Mouse (Mus musculus) frontal cortex, postnatal 36 days (tissue): ENCODE results near the gene Rdx.
"Not testable (repeated sequence)": the region's sequence is repeated elsewhere in the genome, so short reads cannot be mapped to it uniquely, and the experiment has no call there.

ENCODE experiments used
- DNase-seq, 2 experiments: peaks; one replicate each; pipeline ENCODE4 v3.0.0; 2022; ENCODE audit warnings: low spot score in 2 of 2

Rdx gene

DNA sequence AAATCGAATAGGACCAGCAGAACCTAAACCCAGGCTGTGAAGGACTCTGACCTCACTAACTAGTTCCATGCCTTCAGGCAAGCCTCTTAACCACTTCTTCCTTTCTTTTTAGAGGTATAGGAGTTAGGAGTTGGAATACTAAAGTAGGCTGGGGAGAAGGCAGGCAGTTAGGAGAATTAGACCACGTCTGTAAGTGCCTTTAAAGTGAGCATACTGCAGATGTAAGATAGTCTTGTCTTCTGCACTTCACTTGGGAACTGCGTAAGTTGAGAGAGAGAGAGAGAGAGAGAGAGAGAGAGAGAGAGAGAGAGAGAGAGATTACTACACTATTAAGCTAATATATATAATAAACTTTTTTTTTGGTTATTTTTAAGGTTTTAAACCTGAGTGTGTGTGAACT, 8.3 kb downstream of the Rdx start:
- DNase-seq, result no peak

DNA sequence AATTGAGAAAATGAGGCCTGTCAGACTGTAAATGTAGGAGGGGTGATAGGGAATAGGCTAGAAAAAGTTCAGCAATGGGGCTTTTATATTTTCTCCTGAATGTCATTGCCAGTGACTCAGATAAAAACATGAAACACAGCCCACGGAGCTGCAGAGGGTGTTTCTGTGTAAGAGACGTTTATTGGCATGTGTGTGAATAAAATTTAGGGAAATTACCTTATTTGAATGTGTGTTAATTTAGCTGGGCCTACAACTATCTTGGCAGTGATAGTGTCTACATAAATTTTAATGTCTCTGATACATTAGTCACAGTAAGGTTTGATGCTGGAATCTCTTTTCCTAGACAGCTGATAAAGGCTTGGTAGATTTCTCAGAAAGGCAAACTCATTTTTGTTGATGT, 12.8 kb downstream of the Rdx start:
- DNase-seq, result no peak

DNA sequence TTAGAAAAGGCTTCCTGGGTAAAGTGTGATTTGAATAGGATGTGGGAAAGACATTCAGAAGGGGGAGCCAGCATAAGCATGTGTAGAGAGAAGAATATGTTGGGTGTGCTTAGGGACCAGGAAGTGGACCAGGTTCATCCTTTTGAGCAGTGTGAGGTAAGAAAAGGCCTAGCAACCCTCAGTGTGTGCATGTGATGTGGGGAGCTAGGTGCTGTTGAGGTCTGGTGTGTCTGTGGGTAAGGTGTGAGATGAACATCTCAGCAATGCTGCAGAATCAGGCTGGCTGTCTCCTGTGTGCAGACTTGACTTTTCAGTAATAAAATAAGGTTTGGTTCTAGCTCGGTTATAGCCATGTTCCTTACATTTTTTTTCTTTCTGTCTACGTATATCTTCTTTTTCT, 23.1 kb downstream of the Rdx start:
- no peak for DNase-seq

DNA sequence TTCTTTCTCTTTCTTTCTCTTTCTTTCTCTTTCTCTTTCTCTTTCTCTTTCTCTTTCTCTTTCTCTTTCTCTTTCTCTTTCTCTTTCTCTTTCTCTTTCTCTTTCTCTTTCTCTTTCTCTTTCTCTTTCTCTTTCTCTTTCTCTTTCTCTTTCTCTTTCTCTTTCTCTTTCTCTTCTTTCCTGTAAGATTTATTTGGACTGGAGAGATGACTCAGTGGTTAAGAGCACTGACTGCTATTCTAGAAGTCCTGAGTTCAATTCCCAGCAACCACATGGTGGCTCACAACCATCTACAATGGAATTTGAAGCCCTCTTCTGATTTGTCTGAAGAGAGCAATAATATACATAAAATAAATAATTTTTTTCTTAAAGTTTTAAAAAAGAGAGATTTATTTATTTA, 24.4 kb downstream of the Rdx start:
- DNase-seq, result not testable (repeated sequence)

DNA sequence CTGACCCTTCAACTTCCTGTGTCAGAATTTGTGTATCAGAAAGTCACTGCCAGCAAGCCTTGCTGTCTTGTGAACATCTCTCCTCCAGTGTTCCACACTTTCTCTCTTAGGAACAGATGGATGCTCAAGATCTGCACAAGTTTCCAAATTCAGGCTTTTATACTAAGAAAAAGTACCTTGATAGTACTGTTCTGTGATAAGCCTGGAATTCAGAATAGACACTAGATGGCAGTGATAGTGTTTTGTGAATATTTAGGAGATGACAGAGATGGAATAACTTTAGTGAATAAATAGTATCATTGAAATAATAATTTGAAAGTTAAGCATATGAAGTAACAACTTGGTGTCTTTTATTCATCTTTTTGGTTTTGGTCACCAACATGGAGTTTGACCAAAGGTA, 25.2 kb downstream of the Rdx start:
- DNase-seq, result no peak

DNA sequence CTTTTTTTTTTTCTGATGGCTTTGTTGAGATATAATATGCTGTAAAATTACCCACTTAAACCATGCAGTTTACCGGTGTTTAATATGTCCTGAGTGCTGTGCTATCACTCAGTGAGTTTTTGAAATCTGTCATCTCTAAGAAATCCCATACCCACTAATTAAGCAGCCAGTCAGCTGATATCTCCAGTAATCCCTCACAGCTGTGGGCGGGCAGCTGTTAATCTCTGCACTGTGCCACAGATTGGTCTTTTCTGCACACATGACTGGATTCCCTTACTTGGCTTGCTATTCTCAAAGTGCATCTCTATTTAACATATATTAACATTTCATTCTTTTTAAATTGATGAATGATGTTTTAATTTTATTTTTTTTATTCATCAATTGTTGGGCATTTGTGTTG, 29.1 kb downstream of the Rdx start:
- no peak for DNase-seq

DNA sequence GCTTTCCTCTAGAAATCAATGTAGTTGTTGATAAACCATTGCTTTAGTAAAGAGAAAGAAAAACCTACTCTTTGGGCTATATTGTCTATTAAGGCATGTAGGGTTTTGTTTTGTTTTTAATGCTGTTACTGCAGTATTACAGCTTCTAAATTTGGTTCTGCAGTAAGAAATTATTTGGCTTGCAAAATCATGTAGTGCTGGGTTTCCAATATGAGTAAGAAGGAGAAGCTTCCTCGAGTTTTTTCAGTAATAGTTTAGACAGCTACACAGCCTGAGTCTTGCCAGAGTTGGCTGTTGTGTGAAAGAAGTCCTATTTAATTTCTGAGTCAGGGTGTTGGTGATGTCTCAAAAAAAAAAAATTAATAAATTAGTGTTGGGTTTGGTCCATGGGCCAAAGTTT, 30.7 kb downstream of the Rdx start:
- no peak for DNase-seq

DNA sequence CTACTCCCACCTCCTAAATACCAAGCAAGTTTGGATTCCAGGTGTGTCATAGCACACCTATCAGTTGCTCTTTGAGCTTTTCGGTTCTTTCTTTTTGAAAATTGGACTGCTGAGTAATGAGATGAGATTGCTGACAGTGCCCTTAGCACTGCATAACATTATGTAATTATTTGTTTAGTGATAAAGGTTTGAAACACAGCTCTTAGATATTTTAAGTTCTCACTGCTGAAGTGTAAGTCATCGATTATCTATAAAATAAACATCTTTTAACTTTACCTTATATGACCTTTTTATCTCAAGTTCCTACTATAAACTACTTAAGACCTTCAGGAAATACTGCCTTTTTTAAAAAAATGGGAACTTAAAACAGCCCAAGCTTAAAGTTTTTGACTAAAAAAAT, 35.0 kb downstream of the Rdx start:
- DNase-seq, result no peak

DNA sequence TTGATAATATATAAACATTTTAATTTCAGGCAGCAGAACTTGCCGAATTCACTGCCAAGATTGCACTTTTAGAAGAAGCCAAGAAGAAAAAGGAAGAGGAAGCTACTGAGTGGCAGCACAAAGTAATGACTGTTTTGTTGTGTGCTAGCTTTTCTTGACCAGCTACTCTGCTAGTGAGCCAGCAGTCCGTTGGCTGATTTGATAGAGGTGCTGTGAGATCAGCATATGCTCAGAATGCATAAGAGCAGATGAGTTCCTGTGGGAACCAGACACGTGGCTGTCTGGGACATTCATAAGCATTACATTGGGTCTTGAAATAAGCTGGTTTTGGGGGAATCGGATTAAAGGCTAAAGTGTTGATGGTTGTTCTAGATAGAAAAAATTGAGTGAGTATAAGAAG, 35.4 kb downstream of the Rdx start:
- no peak for DNase-seq

DNA sequence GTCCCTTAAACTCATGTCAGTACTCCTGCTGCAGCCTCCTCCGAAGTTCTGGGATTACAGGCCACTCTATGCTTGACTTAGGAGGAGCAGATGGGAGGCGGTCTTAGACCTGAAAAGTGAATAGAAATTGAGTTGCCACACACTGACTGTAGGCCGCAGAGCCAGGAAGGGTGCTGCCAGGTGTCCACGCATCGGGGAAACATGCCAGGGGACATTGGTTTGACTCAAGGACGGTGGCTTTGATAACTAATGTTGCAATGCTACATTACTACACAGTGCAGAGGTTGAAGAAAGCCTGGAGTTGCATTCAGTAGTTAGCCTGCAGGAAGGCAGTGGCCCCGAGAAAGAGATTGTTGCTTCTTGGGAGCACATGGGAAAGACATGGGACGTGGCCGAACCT, 44.8 kb downstream of the Rdx start:
- DNase-seq, result no peak

DNA sequence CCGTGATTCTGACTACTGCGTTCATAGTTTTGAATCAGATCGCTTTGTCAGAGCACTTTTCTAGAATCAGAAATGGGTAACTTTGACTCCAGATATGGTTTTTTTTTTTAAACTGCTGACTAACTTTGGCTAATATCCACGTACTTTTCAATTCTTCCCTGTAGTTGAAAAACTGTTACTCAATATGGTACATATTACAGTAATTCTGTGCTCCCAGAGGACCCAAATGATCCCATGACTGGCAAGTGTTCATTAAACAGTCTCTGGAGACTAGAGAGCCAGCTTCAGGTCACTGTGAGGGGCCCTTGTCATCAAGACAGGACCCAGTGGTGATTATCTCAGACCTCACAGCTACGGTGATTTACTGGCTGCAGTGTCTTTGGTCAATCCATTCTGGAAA, 45.3 kb downstream of the Rdx start:
- DNase-seq, result no peak

DNA sequence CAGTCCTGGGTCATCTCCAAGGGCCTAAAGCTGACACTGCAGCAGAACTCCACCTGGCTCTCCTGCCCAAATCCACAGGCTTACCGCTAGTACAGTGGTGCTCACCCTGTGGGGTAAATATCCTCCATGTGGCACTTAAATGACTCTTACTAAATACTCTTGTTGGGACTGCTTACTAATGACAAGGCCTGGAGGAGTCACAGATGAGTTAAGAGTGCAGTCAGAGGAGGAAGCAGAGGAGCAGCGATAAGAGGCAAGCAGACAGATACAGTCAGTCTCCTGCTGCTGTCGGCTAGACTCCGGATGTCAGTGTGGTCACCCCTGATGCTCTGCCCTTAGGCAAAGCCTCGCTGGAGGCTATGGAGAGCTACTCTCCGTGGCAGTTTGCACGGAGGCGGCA, 46.1 kb downstream of the Rdx start:
- DNase-seq, result no peak

DNA sequence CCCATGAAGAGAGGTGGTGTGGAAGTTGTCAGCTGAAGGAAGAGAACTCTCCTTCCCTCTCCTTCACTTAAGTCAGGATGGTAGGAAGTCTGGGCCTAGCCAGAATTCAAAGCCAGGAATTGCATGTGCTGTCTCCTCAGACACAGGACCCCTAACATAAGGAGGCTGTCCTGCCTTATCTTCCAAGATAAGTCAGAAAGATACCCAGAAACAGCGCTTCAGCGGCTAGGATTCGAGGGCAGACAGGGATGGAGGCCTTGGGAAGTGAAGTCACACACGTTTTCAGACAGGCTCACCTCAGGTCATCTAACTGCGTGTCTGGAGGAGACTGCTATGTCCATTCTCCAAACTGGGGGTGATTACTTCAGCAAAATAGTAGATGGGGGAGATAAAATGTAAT, 47.0 kb downstream of the Rdx start:
- no peak for DNase-seq

DNA sequence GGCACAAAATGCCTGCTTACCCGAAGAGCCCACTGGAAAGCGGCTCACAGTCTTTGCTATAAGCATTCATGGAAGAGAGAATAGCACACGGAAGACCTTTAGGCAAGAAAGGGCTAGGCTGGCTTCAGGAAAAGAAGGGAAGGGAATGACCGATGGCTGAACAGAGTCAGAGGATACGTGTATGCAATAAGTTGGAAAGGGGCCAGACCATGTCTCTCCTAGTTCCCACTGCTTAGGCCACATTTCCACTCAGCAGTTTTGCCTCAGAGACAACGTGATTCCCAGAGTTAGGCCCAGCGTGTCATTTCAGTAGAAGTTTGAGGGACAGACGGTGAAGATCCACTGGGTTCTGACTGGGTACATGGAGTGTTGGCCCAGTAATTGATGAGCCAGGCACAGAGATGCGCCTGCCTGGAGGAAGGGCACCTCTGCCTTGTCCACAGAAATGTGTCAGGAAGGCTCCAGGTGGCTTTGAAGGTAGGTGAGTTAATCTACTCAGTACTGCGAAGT, 47.6 kb downstream of the Rdx start:
- no peak for DNase-seq

DNA sequence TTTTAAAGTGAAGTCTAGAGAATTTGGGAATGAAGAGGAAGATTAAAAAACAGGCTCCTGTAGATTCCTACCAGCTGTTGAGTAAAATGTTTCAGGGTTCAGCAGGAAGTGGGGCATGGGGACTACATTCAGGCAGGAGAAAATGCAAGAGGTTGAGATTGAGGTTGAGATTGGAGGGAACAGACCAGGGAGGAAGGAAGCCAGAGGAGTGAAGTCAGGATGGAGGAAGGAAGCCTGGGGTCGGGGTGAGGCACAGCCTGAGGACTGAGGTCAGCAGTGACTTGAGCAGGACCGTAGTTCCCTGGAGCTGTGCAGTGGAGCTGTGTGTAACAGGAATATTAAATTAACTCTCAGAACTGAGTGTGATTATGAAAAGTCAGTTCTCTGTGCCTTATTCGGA, 48.7 kb downstream of the Rdx start:
- no peak for DNase-seq

DNA sequence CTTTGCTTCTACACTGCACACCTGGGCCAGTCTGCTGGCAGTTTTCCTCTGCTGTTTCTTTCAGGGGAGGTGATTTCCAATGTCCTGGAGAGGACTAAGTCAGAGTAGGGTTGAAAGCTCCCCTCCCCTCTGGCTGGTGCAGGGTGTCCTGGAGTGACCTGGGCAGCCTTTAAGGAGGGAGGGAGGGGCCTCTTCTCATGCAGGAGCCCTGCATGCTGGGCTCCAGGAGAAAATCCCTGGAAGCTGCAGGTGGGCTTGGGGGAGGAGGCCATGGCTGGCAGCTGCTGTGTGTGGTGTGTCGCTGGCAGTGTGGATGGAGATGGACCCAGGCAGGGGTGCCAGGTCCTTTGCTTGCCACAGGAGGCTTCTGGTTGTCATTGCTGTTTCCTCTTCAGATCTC, 50.4 kb downstream of the Rdx start:
- no peak for DNase-seq

DNA sequence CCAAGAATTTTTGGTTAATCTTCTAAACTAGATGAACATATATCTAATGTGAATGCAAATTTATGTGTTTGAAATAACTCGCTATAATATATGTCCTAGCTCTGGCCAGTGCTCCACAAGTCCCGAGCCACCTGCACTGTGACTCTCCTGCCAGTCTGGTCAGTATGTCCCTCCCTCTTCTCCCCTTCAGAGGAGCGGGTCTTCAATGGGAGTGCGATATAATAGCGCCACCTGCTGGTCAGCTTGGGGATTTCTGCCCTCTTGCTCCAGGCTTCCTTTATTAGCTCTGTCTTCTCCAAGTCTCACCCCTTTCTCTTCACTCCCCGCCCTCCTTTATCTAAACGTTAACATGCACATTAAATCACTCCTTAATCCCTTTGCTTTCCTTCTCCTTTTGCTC, 51.6 kb downstream of the Rdx start:
- peak; percentile 77 to 86 for DNase-seq

DNA sequence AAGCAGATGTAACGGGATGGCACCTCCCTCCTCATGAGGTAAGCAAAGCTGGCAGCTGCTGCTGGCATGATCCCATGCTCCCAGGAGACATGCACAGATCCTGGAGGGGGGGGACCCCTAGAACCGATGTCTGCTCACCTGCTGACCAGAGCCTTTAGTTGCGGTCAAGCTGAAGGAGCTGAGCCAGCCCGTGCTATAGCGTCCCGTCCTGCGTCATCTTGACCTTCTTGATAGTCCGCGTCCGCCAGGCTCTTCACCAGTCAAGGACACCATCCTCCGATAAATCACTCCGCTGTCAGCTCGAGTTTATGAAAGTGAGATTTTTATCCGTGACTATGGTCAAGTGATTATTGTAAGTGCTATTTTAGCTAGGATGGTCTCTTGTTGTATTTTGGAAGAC, 53.5 kb downstream of the Rdx start:
- no peak for DNase-seq

DNA sequence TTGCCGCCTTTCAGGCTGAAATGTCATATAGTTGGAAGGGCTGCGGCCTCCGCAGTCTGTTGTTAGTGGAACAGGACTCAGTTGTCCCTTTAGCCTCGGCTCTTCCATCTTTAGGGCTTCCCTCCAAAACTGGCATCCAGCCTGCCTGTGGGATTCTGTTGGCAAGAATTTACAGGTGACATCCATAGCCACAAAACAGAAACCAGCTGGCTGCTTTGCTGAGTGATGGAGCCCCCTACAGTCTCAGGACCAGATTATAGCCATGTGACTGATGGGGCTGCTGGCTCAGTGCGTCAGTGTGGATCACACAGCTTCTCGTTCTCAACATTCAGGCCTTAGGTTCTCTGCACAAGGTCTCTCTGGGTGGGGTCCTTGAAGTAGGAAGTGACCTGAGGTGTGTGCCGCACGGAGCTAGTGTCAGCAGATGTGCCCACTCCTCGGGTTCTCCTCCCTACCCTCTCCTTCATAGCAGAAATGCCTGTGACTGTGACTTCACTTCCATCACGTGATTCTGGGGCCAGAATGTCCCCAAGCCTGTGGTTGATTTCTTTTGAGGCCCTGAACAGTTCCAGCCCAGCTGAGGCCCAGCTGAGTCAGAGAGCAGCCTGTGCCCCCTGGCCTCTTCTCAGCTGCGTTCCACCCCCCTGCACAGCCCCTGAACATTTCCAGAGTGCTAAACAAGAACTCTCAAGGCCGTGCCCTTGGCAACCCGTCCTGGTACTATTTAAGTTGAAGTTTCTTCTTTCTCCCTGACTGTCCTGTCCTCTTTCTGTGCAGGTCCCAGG, 55.3 kb downstream of the Rdx start:
- no peak for DNase-seq

DNA sequence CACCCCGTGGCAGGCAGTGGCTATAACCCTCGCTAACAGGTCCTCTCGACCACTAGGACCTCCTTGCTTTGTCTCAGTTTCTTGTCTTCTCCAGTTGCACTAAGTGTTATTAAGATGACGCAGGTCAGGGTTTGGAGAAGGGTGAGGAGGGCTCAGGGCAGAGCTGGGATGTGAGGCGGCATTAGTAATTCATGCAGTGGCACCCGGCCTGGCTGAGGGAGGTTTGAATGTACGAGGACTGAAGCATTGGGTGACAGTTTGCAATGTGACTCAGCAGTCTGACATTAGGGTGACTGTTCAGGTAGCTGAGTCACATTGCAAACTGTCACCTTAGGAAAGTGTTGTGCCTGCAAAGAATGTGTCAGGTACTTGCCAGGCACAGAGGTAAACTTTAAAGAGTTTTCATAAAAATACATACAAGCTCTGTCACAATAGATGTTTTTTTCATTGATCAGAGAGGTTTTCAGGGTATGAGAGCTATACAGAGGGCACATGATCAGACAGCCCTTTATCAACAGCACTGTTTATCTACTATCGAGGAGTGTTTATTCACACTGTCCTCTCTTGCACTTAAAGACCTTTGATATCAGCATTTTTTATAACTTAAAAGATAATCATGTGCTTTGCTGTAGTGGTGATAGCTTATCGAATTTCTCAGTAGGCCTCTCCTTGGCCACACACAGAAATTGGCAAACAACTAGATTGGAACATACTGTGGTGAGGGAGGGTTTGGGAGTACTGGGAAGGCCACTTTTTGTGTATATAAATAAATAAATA, 56.7 kb downstream of the Rdx start:
- no peak for DNase-seq

DNA sequence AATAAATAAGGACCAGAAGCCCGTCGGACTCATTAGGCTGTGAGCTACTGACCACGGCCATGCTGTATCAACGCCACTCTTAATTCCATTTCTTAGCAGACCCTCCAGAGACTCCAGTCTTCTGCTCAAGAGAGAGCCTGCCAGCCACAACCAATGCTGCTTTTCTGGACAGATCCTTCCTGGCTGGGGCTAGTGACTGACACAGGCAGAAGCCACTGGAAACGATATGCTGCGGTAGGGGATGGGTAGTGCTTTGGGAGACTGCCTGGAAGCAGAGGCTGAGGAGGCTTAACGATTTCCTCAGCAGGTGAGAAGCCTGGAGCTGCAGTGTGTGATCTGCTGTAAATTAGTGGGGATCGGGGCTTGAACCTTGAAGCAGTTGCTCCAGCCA, 57.2 kb downstream of the Rdx start:
- DNase-seq, result no peak

DNA sequence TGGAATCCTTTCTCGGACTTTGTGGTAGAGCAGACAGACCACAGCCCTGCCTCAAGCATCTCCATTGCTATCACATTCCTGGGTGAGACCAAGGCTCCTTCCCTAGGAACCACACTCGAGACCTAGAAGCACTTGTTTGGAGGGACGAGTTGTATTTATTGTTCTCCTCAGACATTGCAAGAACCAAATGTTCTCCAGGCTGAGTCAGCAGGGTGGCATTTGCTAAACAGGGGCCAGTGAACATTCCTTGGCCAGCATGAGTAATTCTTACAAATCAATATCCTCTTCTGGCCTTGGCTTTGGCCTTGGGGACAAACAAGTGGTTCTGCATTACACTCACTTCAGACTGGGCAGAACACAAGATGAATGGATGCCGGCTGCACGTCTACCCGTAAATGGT, 58.5 kb downstream of the Rdx start:
- DNase-seq, result no peak

DNA sequence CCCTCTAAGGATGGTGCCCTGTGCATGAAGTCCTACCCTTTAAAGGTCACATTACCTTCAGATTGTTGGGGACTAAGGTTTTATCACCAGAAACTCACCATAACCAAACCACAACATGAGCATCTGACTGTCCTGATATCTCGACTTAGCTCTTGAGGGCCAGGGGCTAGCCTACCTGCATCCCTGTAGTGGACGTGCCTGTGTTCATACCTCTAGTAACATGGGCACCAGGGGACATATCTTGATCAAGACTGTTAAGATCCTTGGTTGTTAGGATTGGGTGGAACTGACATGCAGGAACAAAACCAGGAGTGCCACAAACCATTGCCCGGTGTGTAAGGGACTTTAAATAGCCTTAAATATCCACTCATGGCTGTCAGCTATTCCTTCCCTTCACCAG, 60.2 kb downstream of the Rdx start:
- DNase-seq, result no peak
